Mouse (Mus musculus) lung, embryonic 15.5 days (tissue): ENCODE results near the gene Bnip2. TPM values are rescaled to one million over a fixed set of nuclear protein-coding genes. Genes with fewer than 3 reads are reported as not detected.
A peak's percentile ranks its signal among the peaks of the same experiment; 100 is the strongest.
"Not testable (repeated sequence)": the region's sequence is repeated elsewhere in the genome, so short reads cannot be mapped to it uniquely, and the experiment has no call there.

Source experiments
- ATAC-seq: fragments of 200-750 bp; cut with Nextera tagmentation; 2 replicates; pipeline ENCODE4 v1.8.0; 2017; ENCODE audit warnings: moderate number of reproducible peaks, borderline replicate concordance; ENCODE audit not compliant: low FRiP score, low TSS enrichment; ENCODE audit errors: extremely low read depth
- H3K27ac ChIP-seq: fragments of 300-500 bp; sonication (generic); 2 replicates; pipeline ENCODE4 v1.5.1; 2015; ENCODE audit warnings: moderate library complexity, mild to moderate bottlenecking, inconsistent platforms
- H3K27me3 ChIP-seq: fragments of 300-500 bp; sonication (generic); 2 replicates; pipeline ENCODE4 v1.6.1; 2015; ENCODE audit warnings: inconsistent platforms
- H3K36me3 ChIP-seq: fragments of 300-500 bp; sonication (generic); 2 replicates; pipeline ENCODE4 v1.6.1; 2015; ENCODE audit warnings: inconsistent platforms
- H3K4me1 ChIP-seq: fragments of 300-500 bp; sonication (generic); 2 replicates; pipeline ENCODE4 v1.6.1; 2015; ENCODE audit warnings: inconsistent platforms
- H3K4me2 ChIP-seq: fragments of 300-500 bp; sonication (generic); 2 replicates; pipeline ENCODE4 v1.6.1; 2015; ENCODE audit warnings: inconsistent platforms, mild to moderate bottlenecking, moderate library complexity
- H3K4me3 ChIP-seq: fragments of 300-500 bp; sonication (generic); 2 replicates; pipeline ENCODE4 v1.5.1; 2015; ENCODE audit warnings: mild to moderate bottlenecking, inconsistent platforms
- H3K9ac ChIP-seq: fragments of 300-500 bp; sonication (generic); 2 replicates; pipeline ENCODE4 v1.6.1; 2015; ENCODE audit warnings: inconsistent platforms
- H3K9me3 ChIP-seq: fragments of 300-500 bp; sonication (generic); 2 replicates; pipeline ENCODE4 v1.6.1; 2016; ENCODE audit warnings: inconsistent platforms
- WGBS: fragments of 180-500 bp; shearing (Covaris S2); methylation state at CpG from one replicate; pipeline ENCODE4 v1.1.7; 2015; 5-methylcytosine and 5-hydroxymethylcytosine counted together
- polyA plus RNA-seq: library from polyadenylated mRNA; unstranded; fragments of >200 nt; fragmentation: Nextera tagmentation; extraction: Ambion mirVana; gene quantifications from 2 replicates; pipeline ENCODE4 v1.2.1, GENCODE M21; 2015

Bnip2 gene
- polyA plus RNA-seq, 1 experiment from 2014 or later, result 121 TPM

DNA sequence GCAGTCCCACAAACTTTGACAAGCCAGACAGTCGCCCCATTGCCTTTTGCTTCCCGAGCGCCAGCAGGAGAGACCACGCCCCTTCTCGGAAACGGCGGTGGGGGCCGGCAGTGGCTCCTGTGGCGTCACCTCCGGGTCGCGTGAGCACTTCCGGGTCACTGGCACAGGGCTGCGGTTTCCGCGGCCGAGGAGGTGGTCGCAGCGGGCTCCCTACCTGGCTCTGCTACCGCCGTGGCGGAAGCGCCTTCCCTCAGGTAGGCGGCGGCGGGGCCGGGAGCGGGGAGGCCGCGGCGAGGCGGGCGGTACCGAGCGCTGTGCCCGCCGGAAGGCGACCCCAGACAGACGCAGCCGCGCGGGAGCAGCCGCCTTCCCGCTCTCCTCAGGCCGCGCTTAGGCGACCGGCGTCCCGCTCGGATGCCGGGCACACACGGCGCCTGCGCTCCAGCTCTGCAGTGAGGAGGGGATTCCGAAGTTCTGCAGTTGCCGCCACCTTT, 23.2 kb downstream of the Bnip2 start, which contains the start of gene Gtf2a2:
Gene Gtf2a2, plus strand, starts transcription at position 143 of the 494 bp plus-strand sequence.
- H3K4me2 ChIP-seq, result peak within 1 kb of the TSS; percentile 58
- no peaks in the 10 kb centered on the region for H3K9me3 ChIP-seq
- peak within 1 kb of the TSS; percentile 91 for H3K27ac ChIP-seq
- peak within 1 kb of the TSS; percentile 86 for H3K4me3 ChIP-seq
- peak; percentile 98 for ATAC-seq
- peak within 1 kb of the TSS; percentile 81 for H3K9ac ChIP-seq
- under 1% methylated on average over 57 of the region's 57 CpGs for WGBS
- H3K27me3 ChIP-seq, result no peaks in the 10 kb centered on the region
- peaks cover 17% of the 10 kb centered on the region for H3K4me1 ChIP-seq
- H3K36me3 ChIP-seq, result peaks cover 36% of the 10 kb centered on the region

DNA sequence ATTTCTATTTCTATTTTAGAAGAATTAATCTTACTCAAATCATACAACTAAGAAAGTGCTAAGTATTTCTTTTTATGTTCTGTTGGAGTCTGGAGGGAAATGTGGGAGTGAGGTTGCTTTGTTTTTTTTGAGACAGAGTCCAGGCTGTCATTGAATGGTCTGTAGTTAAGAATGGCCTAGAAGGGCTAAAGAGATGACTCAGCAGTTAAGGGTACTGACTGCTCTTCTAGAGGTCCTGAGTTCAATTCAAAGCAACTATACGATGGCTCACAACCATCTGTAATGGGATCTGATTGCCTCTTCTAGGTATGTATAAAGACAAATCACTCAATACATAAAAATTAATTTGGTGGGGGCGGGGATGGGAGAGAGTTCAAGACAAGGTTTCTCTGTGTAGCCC, 26.4 kb downstream of the Bnip2 start:
- ATAC-seq, result no peak
- WGBS, result 93% methylated on average over 2 of the region's 2 CpGs
- Histone ChIP-seq H3K4me2 (no peak overlapping the region), H3K4me1 (peaks cover 17% of the 10 kb centered on the region), H3K4me3 (no peak overlapping the region), H3K36me3 (peaks cover 20% of the 10 kb centered on the region), H3K27me3 (no peaks in the 10 kb centered on the region), H3K9ac (no peak overlapping the region), H3K9me3 (no peaks in the 10 kb centered on the region), H3K27ac (no peak overlapping the region)

GRCm38 (mm10) chr9:70018879-70019278, 29.6 kb downstream of the Bnip2 start:
- no peak for ATAC-seq
- Histone ChIP-seq H3K4me1 (peaks cover 7% of the 10 kb centered on the region), H3K4me2 (no peak overlapping the region), H3K9me3 (no peaks in the 10 kb centered on the region), H3K9ac (no peak overlapping the region), H3K27me3 (no peaks in the 10 kb centered on the region), H3K36me3 (peaks cover 22% of the 10 kb centered on the region), H3K4me3 (no peak overlapping the region), H3K27ac (no peak overlapping the region)

- H3K27me3 ChIP-seq, result no peaks in the 10 kb centered on the region
- no peaks in the 10 kb centered on the region for H3K9me3 ChIP-seq
- no peak overlapping the region for H3K4me3 ChIP-seq
- WGBS, result 56% methylated on average over 1 of the region's 1 CpGs
- no peak for ATAC-seq
- H3K4me2 ChIP-seq, result no peak overlapping the region
- peaks cover 19% of the 10 kb centered on the region for H3K36me3 ChIP-seq
- 0 out of 2 replicates have a peak, but pooled peaks cover 2% of the 10 kb centered on the region for H3K4me1 ChIP-seq
- H3K9ac ChIP-seq, result no peak overlapping the region
- H3K27ac ChIP-seq, result no peak overlapping the region
These were observed 32.3 kb downstream of the Bnip2 start for GRCm38 (mm10) chr9:70021610-70022009.

- H3K4me3 ChIP-seq, result no peak overlapping the region
- H3K9me3 ChIP-seq, result no peaks in the 10 kb centered on the region
- no peak overlapping the region for H3K4me2 ChIP-seq
- H3K27ac ChIP-seq, result no peak overlapping the region
- H3K36me3 ChIP-seq, result peaks cover 18% of the 10 kb centered on the region
- ATAC-seq, result no peak
- H3K4me1 ChIP-seq, result 0 out of 2 replicates have a peak, but pooled peaks cover 2% of the 10 kb centered on the region
- H3K9ac ChIP-seq, result no peak overlapping the region
- H3K27me3 ChIP-seq, result no peaks in the 10 kb centered on the region
- WGBS, result 52% methylated on average over 4 of the region's 4 CpGs
These were observed 32.8 kb downstream of the Bnip2 start for GRCm38 (mm10) chr9:70022083-70022482.

DNA sequence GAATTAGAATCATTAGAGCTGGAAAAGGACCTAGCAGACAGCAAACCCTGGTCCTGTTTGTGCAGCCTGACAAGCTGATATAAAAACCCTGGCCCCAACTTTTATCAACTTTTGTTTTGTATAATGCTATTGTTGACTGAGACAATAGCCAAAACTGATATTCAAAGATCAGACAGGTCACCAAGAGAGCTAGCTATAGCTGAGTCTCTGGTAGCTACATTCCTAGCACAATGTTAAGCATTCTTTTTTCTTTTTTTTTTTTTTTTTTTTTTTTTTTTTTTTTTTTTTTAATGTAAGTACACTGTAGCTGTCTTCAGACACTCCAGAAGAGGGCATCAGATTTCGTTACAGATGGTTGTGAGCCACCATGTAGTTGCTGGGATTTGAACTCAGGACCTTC, 34.3 kb downstream of the Bnip2 start:
- not testable (repeated sequence) for H3K4me1 ChIP-seq, H3K27ac ChIP-seq, H3K4me2 ChIP-seq, H3K27me3 ChIP-seq, H3K4me3 ChIP-seq, ATAC-seq, H3K9me3 ChIP-seq, H3K9ac ChIP-seq
- H3K36me3 ChIP-seq, result peaks cover 15% of the 10 kb centered on the region
- WGBS, result 67% methylated on average over 1 of the region's 1 CpGs

DNA sequence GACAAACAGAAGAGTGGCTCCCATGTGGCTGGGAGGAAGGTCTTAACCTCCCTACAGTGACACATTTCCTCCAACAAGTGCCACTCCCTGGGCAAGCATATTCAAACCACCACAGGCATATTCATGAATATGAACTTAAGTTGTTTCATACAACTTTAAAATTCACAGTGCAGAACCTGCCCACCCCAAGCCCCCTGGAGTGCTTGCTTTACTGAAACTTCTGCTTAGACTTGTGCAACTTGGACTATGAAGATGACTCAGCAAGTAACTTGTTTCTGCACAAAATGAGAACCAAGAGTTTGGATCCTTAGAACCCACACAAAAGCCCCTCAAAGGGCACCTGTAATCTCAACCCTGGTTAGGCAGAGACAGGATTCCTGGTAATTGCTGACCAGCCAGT, 35.4 kb downstream of the Bnip2 start:
- Histone ChIP-seq H3K9ac (no peak overlapping the region), H3K27me3 (no peaks in the 10 kb centered on the region), H3K4me3 (no peak overlapping the region), H3K36me3 (peaks cover 10% of the 10 kb centered on the region), H3K4me1 (0 out of 2 replicates have a peak, but pooled peaks cover 2% of the 10 kb centered on the region), H3K9me3 (no peaks in the 10 kb centered on the region), H3K4me2 (no peak overlapping the region), H3K27ac (no peak overlapping the region)
- ATAC-seq, result no peak

- Histone ChIP-seq H3K9me3 (no peaks in the 10 kb centered on the region), H3K27ac (no peak overlapping the region), H3K27me3 (no peaks in the 10 kb centered on the region), H3K4me1 (0 out of 2 replicates have a peak, but pooled peaks cover 2% of the 10 kb centered on the region), H3K36me3 (peaks cover 3% of the 10 kb centered on the region; the same call in 1 of the 2 replicates), H3K9ac (no peak overlapping the region), H3K4me2 (no peak overlapping the region), H3K4me3 (no peak overlapping the region)
- ATAC-seq, result no peak
- WGBS, result 82% methylated on average over 2 of the region's 2 CpGs
These were observed 36.2 kb downstream of the Bnip2 start for GRCm38 (mm10) chr9:70025365-70026012.

GRCm38 (mm10) chr9:70032167-70032566, 42.9 kb downstream of the Bnip2 start:
- Histone ChIP-seq H3K9me3 (no peaks in the 10 kb centered on the region), H3K4me1 (peaks cover 4% of the 10 kb centered on the region; the same call in 1 of the 2 replicates), H3K4me2 (no peak overlapping the region), H3K4me3 (no peak overlapping the region), H3K36me3 (no peaks in the 10 kb centered on the region), H3K27ac (no peak overlapping the region), H3K9ac (no peak overlapping the region), H3K27me3 (no peaks in the 10 kb centered on the region)
- no peak for ATAC-seq
- 73% methylated on average over 1 of the region's 1 CpGs for WGBS

DNA sequence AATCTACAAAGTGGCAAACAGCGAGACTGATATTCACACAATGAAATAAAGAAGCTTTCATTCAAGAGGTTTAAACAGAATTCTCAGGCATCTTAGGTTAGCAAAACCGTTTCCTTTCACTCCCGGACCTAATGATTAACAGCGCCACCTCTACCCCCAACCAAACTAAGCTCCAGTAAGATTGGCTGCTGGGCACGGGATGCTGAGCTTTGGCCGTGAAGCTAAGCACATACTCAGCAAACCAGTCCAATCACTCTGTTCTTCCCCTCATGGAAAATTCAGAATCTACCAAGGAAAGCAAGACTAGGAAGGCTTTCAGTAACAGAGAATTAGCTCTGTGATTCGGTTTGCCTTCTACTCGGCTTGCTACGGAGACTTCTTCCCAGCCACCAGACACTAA, 43.8 kb downstream of the Bnip2 start:
- no peak overlapping the region for H3K9ac ChIP-seq
- no peak for ATAC-seq
- H3K27ac ChIP-seq, result no peak overlapping the region
- no peak overlapping the region for H3K4me3 ChIP-seq
- 54% methylated on average over 9 of the region's 9 CpGs for whole genome bisulfite sequencing
- no peak overlapping the region for H3K4me2 ChIP-seq
- no peaks in the 10 kb centered on the region for H3K27me3 ChIP-seq
- H3K36me3 ChIP-seq, result no peaks in the 10 kb centered on the region
- H3K4me1 ChIP-seq, result peaks cover 4% of the 10 kb centered on the region; the same call in 1 of the 2 replicates
- no peaks in the 10 kb centered on the region for H3K9me3 ChIP-seq

DNA sequence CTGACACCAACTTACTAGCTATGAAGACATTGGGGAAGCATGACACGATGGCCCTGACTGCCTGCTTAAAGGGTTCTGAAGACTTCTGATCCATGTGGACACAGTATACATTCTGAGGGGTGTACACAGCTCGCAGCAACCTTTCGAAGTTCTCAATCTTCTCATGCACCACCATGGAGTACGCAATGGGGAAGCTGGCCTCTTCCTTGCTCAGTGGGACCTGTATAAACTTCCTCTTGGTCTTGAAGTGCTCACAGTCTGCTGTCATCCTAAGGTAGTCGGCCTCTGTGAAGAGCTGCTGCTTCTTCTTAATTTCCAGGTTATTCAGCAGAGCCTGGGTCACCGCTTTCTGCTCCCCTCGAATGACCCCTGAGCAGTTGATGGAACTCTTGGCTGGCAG, 45.4 kb downstream of the Bnip2 start:
- H3K4me3 ChIP-seq, result no peak overlapping the region
- H3K27me3 ChIP-seq, result no peaks in the 10 kb centered on the region
- no peaks in the 10 kb centered on the region for H3K9me3 ChIP-seq
- H3K4me2 ChIP-seq, result no peak overlapping the region
- H3K9ac ChIP-seq, result no peak overlapping the region
- H3K4me1 ChIP-seq, result peaks cover 4% of the 10 kb centered on the region; the same call in 1 of the 2 replicates
- no peak for ATAC-seq
- no peaks in the 10 kb centered on the region for H3K36me3 ChIP-seq
- H3K27ac ChIP-seq, result no peak overlapping the region
- WGBS, result 87% methylated on average over 7 of the region's 7 CpGs

DNA sequence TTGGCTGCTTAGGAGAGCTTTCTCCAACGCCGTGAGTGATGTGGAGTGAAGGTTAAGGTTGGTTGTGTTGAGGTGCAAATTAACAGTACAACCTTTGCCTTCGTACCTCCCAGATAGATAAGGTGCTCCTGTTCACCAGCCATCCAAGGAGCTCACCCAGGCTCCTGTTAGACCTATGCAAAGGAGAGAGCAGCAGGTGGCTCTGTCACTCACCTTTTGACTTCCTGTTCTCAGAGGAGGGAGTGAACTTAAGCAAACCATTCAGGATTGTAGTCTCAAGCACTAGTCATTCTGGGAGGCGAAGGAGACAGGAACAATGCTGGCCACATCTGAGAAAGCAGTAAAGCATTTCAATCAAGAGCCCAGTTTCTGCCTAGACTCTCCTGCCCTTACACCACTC, 47.4 kb downstream of the Bnip2 start:
- Histone ChIP-seq H3K4me1 (peaks cover 4% of the 10 kb centered on the region; the same call in 1 of the 2 replicates), H3K9ac (no peak overlapping the region), H3K27me3 (no peaks in the 10 kb centered on the region), H3K9me3 (no peaks in the 10 kb centered on the region), H3K36me3 (no peaks in the 10 kb centered on the region), H3K4me3 (no peak overlapping the region), H3K4me2 (no peak overlapping the region), H3K27ac (no peak overlapping the region)
- ATAC-seq, result no peak
- WGBS, result 65% methylated on average over 4 of the region's 4 CpGs
